ENCODE assay signal across 17 mouse cellular contexts in the genomic region with DNA sequence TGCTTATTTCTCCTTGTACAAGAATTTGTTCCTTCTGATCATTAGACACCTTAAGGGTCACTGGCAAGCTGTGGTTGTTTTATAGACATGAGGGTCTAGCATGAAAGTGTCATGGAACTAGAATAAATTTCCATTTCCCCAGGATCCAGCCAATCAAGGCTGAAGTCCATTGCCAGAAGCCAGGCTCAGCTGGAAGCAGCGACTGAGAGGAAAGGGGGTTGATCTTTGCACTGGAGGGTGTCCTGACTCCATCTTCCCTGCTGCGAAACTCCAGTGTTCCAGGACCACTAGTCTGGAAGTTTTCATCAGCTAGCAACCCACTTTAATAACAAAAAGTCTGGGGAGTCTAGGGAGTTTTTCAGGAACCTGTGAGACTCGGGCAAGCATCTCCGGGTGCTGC.
DNase-seq lines count a peak whose midpoint lies in the region; ATAC-seq lines count a peak whose summit lies in the region.
"Had no signal": no experiment of that assay in that cellular context is flagged by ENCODE, and none has a peak within 500 bp of the region (broad histone marks: within the 10 kb centered on the region; RNA-seq: fewer than 3 reads in every experiment).

No protein-coding gene starts in this region.

- H3K4me1 ChIP-seq in hindbrain, embryonic 12.5 days, result no peaks in the 10 kb centered on the region
- H3K4me1 ChIP-seq in hindbrain, embryonic 10.5 days (replicated peaks), result peaks cover 3% of the 10 kb centered on the region; the same call in 1 of the 2 replicates
- no peaks in the 10 kb centered on the region for H3K4me1 ChIP-seq in midbrain, embryonic 11.5 days (ENCODE audit: control insufficient read depth, insufficient read depth, low read length)
- H3K4me1 ChIP-seq in midbrain, embryonic 13.5 days (replicated peaks), result no peaks in the 10 kb centered on the region
- H3K4me1 ChIP-seq in intestine, embryonic 15.5 days (replicated peaks), result no peaks in the 10 kb centered on the region
- peaks cover 3% of the 10 kb centered on the region; the same call in 1 of the 2 replicates for H3K4me1 ChIP-seq in limb, embryonic 15.5 days
- H3K4me1 ChIP-seq: megakaryocyte, embryonic 14.5 days had no signal

- no peak for ATAC-seq in hindbrain, embryonic 12.5 days (ENCODE audit: low FRiP score)
- ATAC-seq in midbrain, embryonic 11.5 days (ENCODE audit: low FRiP score), result no peak
- ATAC-seq in midbrain, embryonic 13.5 days, result no peak
- ATAC-seq in intestine, embryonic 15.5 days, result no peak
- ATAC-seq in limb, embryonic 15.5 days (ENCODE audit: insufficient number of reproducible peaks, low FRiP score, low TSS enrichment, low read depth), result no peak
- ATAC-seq: inflammation-experienced regulatory T-cells, adult 6 months had no signal

- H3K4me3 ChIP-seq in hindbrain, embryonic 12.5 days, result no peak overlapping the region
- H3K4me3 ChIP-seq in hindbrain, embryonic 10.5 days, result no peak overlapping the region
- no peak overlapping the region for H3K4me3 ChIP-seq in midbrain, embryonic 11.5 days (ENCODE audit: low read depth, low read length)
- H3K4me3 ChIP-seq in midbrain, embryonic 13.5 days (replicated peaks), result no peak overlapping the region
- peak overlapping the region; percentile 24; the same call in 1 of the 2 replicates for H3K4me3 ChIP-seq in intestine, embryonic 15.5 days (replicated peaks)
- H3K4me3 ChIP-seq in limb, embryonic 15.5 days, result no peak overlapping the region
- H3K4me3 ChIP-seq: megakaryocyte, embryonic 14.5 days had no signal

- H3K4me2 ChIP-seq in hindbrain, embryonic 12.5 days (replicated peaks), result peak overlapping the region; percentile 27; the same call in 1 of the 2 replicates
- H3K4me2 ChIP-seq in midbrain, embryonic 11.5 days, result no peak overlapping the region
- H3K4me2 ChIP-seq in midbrain, embryonic 13.5 days (replicated peaks), result no peak overlapping the region
- peak overlapping the region; percentile 60 for H3K4me2 ChIP-seq in intestine, embryonic 15.5 days (replicated peaks)
- 0 out of 2 replicates have a peak overlapping the region, but pooled peaks have one; percentile 5 for H3K4me2 ChIP-seq in limb, embryonic 15.5 days

- no peak overlapping the region for H3K9ac ChIP-seq in hindbrain, embryonic 12.5 days
- no peak overlapping the region for H3K9ac ChIP-seq in midbrain, embryonic 11.5 days (ENCODE audit: low read length)
- H3K9ac ChIP-seq in midbrain, embryonic 13.5 days (replicated peaks), result no peak overlapping the region
- no peak overlapping the region for H3K9ac ChIP-seq in intestine, embryonic 15.5 days
- H3K9ac ChIP-seq in limb, embryonic 15.5 days, result no peak overlapping the region

- no peak overlapping the region for H3K27ac ChIP-seq in hindbrain, embryonic 12.5 days
- H3K27ac ChIP-seq in hindbrain, embryonic 10.5 days, result no peak overlapping the region
- no peak overlapping the region for H3K27ac ChIP-seq in midbrain, embryonic 11.5 days (ENCODE audit: low read depth, low read length)
- no peak overlapping the region for H3K27ac ChIP-seq in midbrain, embryonic 13.5 days
- no peak overlapping the region for H3K27ac ChIP-seq in intestine, embryonic 15.5 days
- H3K27ac ChIP-seq in limb, embryonic 15.5 days, result no peak overlapping the region

- H3K36me3 ChIP-seq in hindbrain, embryonic 12.5 days, result no peaks in the 10 kb centered on the region
- H3K36me3 ChIP-seq in hindbrain, embryonic 10.5 days, result no peaks in the 10 kb centered on the region
- no peaks in the 10 kb centered on the region for H3K36me3 ChIP-seq in midbrain, embryonic 11.5 days (ENCODE audit: control insufficient read depth, insufficient read depth, low read length)
- H3K36me3 ChIP-seq in midbrain, embryonic 13.5 days, result no peaks in the 10 kb centered on the region
- no peaks in the 10 kb centered on the region for H3K36me3 ChIP-seq in intestine, embryonic 15.5 days
- H3K36me3 ChIP-seq in limb, embryonic 15.5 days, result no peaks in the 10 kb centered on the region

- WGBS in hindbrain, embryonic 12.5 days, result 76% methylated on average over 4 of the region's 4 CpGs
- 70% methylated on average over 4 of the region's 4 CpGs for WGBS in hindbrain, embryonic 10.5 days
- 66% methylated on average over 4 of the region's 4 CpGs for WGBS in midbrain, embryonic 11.5 days
- 83% methylated on average over 4 of the region's 4 CpGs for WGBS in midbrain, embryonic 13.5 days
- WGBS in intestine, embryonic 15.5 days, result 49% methylated on average over 4 of the region's 4 CpGs
- 56% methylated on average over 4 of the region's 4 CpGs for WGBS in limb, embryonic 15.5 days

- no peaks in the 10 kb centered on the region for H3K9me3 ChIP-seq in hindbrain, embryonic 12.5 days (replicated peaks)
- H3K9me3 ChIP-seq in hindbrain, embryonic 10.5 days, result 0 out of 2 replicates have a peak, but pooled peaks cover 3% of the 10 kb centered on the region
- H3K9me3 ChIP-seq in midbrain, embryonic 11.5 days (ENCODE audit: control insufficient read depth, low read length), result no peaks in the 10 kb centered on the region
- H3K9me3 ChIP-seq in midbrain, embryonic 13.5 days, result no peaks in the 10 kb centered on the region
- no peaks in the 10 kb centered on the region for H3K9me3 ChIP-seq in intestine, embryonic 15.5 days
- H3K9me3 ChIP-seq in limb, embryonic 15.5 days, result no peaks in the 10 kb centered on the region

- no peak for DNase-seq in hindbrain, embryonic 10.5 days (ENCODE audit: low spot score)
- peak; percentile 75 for DNase-seq in midbrain, embryonic 11.5 days (ENCODE audit: low spot score, missing footprints)
- no peak for DNase-seq in right cerebral cortex, postnatal 10 days (ENCODE audit: low spot score in 2 of 2)
- DNase-seq in layer of hippocampus, postnatal 36 days, result no peak
- DNase-seq: adrenal gland, adult 8-10 months; cerebellum, postnatal 10 days; gastrocnemius, postnatal 10 days; liver; lung, adult 18-20 months; spleen, adult 18-20 months; thymus, postnatal 4 days had no signal

- H3K27me3 ChIP-seq in hindbrain, embryonic 12.5 days, result no peaks in the 10 kb centered on the region
- H3K27me3 ChIP-seq in hindbrain, embryonic 10.5 days (ENCODE audit: insufficient read depth, poor library complexity, severe bottlenecking), result no peaks in the 10 kb centered on the region
- H3K27me3 ChIP-seq in midbrain, embryonic 11.5 days (ENCODE audit: control insufficient read depth, insufficient read depth, low read length), result no peaks in the 10 kb centered on the region
- H3K27me3 ChIP-seq in midbrain, embryonic 13.5 days, result no peaks in the 10 kb centered on the region
- H3K27me3 ChIP-seq in intestine, embryonic 15.5 days (replicated peaks), result no peaks in the 10 kb centered on the region
- H3K27me3 ChIP-seq in limb, embryonic 15.5 days, result no peaks in the 10 kb centered on the region
- H3K27me3 ChIP-seq: megakaryocyte, embryonic 14.5 days had no signal

Comparison
In these comparisons a context has a peak if more than half of its experiments do, and no peak if none do; other contexts are left out.
1. H3K4me2 ChIP-seq: peak in hindbrain, embryonic 12.5 days (single experiment), intestine, embryonic 15.5 days (single experiment) and limb, embryonic 15.5 days (single experiment); none in midbrain, embryonic 11.5 days (single experiment) and midbrain, embryonic 13.5 days (single experiment).